Mouse (Mus musculus): ENCODE data around the gene Chrna1. TPM values are rescaled to one million over a fixed set of nuclear protein-coding genes. Genes with fewer than 3 reads are reported as not detected.
"Not testable (repeated sequence)": the region's sequence is repeated elsewhere in the genome, so short reads cannot be mapped to it uniquely, and the experiment has no call there.

The Chrna1 gene
- polyA plus RNA-seq, 1 experiment from 2014 or later, result 0.10 TPM

DNA sequence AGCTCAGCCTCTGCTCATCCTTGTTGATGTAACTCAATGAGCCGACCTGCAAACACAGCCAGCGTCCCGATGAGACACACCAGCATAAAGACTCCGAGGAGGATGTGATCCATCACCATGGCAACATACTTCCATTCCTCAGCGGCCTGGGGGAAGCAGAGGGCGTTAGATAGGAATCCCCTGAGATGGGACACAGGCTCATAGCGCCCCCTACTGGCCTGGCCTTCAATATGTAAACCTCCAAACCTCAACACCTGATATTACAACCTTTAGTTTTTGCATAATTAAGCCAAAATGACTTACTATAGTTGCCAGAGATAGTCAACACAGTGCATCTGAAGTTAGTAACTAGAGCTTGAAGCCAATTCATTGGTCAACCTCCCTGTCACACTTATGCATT, 14.0 kb downstream of the Chrna1 start:
- Histone ChIP-seq H3K27ac (ENCODE audit: low read length) (no peak overlapping the region), H3K27me3 (replicated peaks; ENCODE audit: control insufficient read depth, insufficient read depth, low read length) (0 out of 2 replicates have a peak, but pooled peaks cover 2% of the 10 kb centered on the region), H3K4me1 (ENCODE audit: control insufficient read depth, insufficient read depth, low read length) (peaks cover 8% of the 10 kb centered on the region), H3K4me2 (ENCODE audit: low read depth, low read length) (no peak overlapping the region), H3K4me3 (ENCODE audit: low read length) (no peak overlapping the region), H3K9me3 (ENCODE audit: control insufficient read depth, low read length) (no peaks in the 10 kb centered on the region), H3K36me3 (ENCODE audit: control insufficient read depth, insufficient read depth, low read length) (no peaks in the 10 kb centered on the region), H3K9ac (ENCODE audit: low read depth, low read length) (no peak overlapping the region)
- ATAC-seq, result no peak
- 14% methylated on average over 7 of the region's 7 CpGs for WGBS

DNA sequence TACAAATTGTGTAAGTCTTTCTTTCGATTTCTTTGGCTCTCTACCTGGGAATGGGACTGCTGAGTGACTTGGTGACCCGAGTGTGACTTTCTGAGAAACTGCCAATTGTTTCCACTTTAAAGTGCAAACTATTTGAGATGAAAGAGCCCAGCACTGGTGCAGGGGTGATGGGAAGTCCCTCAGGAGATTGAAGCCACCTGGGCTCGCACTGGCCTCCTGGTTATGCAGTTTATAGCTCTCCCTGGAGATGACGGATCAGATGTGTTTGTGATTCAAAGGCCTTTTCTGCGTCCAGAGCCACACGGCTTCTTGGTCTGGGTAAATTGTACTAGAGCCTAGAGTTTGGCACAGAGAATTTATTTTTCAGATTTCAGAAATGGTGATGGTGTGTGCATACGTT, 16.4 kb downstream of the Chrna1 start:
- Histone ChIP-seq H3K4me1 (ENCODE audit: control insufficient read depth, insufficient read depth, low read length) (peaks cover 8% of the 10 kb centered on the region), H3K4me2 (ENCODE audit: low read depth, low read length) (no peak overlapping the region), H3K27ac (ENCODE audit: low read length) (no peak overlapping the region), H3K9ac (ENCODE audit: low read depth, low read length) (no peak overlapping the region), H3K9me3 (ENCODE audit: control insufficient read depth, low read length) (no peaks in the 10 kb centered on the region), H3K27me3 (replicated peaks; ENCODE audit: control insufficient read depth, insufficient read depth, low read length) (no peaks in the 10 kb centered on the region), H3K4me3 (ENCODE audit: low read length) (no peak overlapping the region), H3K36me3 (ENCODE audit: control insufficient read depth, insufficient read depth, low read length) (no peaks in the 10 kb centered on the region)
- 57% methylated on average over 7 of the region's 7 CpGs for WGBS
- no peak for ATAC-seq

DNA sequence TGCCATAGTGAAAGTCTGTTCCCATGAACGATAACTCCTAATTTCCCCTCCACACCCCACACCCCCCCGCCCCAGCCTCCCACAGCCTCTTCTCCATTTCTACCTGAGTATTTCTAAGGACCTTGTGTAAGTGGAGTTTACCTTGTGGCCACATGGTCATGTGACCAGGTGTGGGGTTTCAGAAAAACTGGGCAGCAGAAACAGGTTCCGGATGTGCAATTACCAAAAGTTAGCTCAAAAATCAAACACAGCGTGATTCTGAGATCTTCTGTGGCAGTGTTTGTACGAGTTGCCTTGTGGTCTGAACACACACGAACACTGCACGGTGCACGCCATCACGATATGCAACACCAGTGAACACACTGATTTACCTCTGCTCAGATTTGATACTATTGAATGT, 17.5 kb downstream of the Chrna1 start:
- peaks cover 8% of the 10 kb centered on the region for H3K4me1 ChIP-seq (ENCODE audit: control insufficient read depth, insufficient read depth, low read length)
- no peaks in the 10 kb centered on the region for H3K9me3 ChIP-seq (ENCODE audit: control insufficient read depth, low read length)
- WGBS, result 89% methylated on average over 9 of the region's 9 CpGs
- H3K9ac ChIP-seq (ENCODE audit: low read depth, low read length), result no peak overlapping the region
- H3K27me3 ChIP-seq (replicated peaks; ENCODE audit: control insufficient read depth, insufficient read depth, low read length), result no peaks in the 10 kb centered on the region
- H3K36me3 ChIP-seq (ENCODE audit: control insufficient read depth, insufficient read depth, low read length), result no peaks in the 10 kb centered on the region
- no peak overlapping the region for H3K4me2 ChIP-seq (ENCODE audit: low read depth, low read length)
- no peak overlapping the region for H3K4me3 ChIP-seq (ENCODE audit: low read length)
- ATAC-seq, result no peak
- no peak overlapping the region for H3K27ac ChIP-seq (ENCODE audit: low read length)

DNA sequence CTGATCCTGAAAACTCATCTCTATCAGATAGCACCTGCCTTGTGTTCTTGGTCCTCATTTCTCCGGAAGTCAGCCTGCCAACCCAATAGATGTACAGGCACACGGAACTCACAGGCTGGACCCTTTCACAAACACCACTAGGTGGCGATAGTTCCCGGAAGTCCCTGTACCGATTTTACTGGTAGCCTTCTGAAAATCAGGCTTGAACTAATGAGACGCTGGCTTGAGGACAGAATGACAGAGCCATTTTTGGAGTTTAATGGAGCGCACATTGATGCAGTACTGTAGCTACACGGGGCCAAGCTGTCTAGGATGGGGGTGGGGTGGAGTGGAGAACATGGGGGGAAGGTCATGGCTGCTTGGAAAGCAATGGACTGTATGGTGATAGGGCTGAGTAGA, 18.5 kb downstream of the Chrna1 start:
- Histone ChIP-seq H3K9ac (ENCODE audit: low read depth, low read length) (no peak overlapping the region), H3K4me2 (ENCODE audit: low read depth, low read length) (peak overlapping the region; percentile 62), H3K27me3 (replicated peaks; ENCODE audit: control insufficient read depth, insufficient read depth, low read length) (no peaks in the 10 kb centered on the region), H3K4me1 (ENCODE audit: control insufficient read depth, insufficient read depth, low read length) (peaks cover 8% of the 10 kb centered on the region), H3K36me3 (ENCODE audit: control insufficient read depth, insufficient read depth, low read length) (no peaks in the 10 kb centered on the region), H3K9me3 (ENCODE audit: control insufficient read depth, low read length) (no peaks in the 10 kb centered on the region), H3K27ac (ENCODE audit: low read length) (no peak overlapping the region), H3K4me3 (ENCODE audit: low read length) (peak overlapping the region; percentile 37)
- WGBS, result 11% methylated on average over 8 of the region's 8 CpGs
- peak; percentile 67 for ATAC-seq

DNA sequence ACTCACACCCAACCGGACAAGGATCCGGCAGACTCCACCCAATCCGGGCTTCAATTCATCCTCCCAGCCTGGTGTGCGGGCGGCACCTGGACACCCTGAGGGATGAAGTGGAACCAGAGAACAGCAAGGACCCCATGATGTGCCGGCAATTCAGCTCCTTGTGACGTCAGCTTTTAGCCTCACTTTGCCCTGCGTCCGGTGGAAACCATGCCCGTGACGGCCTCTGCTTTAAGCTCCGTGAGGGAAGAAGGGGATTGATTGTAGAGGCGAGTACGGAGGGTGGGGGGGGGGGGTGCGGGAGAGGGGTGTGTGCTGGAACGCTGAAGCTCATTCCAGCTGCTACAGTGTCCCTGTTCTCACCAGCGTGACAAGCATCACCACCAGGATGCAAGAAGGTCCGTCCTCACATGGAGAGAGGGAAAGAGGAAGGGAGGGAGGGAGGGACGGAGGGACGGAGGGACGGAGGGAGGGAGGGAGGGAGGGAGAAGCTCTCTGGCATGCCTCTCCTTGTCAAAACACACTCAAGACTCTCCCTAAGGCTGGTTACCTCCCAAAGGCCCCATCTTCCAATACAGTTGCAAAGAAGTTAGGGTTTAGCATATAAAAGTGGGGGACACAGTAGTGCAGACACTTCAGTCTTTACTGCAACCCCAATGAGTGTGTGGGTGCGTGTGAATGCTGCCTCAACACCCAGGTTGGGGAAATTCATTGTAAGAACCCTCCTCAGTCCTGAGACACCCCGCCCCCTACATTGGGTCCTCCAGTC, 19.1 kb downstream of the Chrna1 start:
- no peaks in the 10 kb centered on the region for H3K9me3 ChIP-seq (ENCODE audit: control insufficient read depth, low read length)
- peak overlapping the region; percentile 40; the same call in 1 of the 2 replicates for H3K9ac ChIP-seq (ENCODE audit: low read depth, low read length)
- H3K4me3 ChIP-seq (ENCODE audit: low read length), result peak overlapping the region; percentile 37
- WGBS, result 2% methylated on average over 20 of the region's 23 CpGs
- H3K27ac ChIP-seq (ENCODE audit: low read length), result no peak overlapping the region
- H3K36me3 ChIP-seq (ENCODE audit: control insufficient read depth, insufficient read depth, low read length), result no peaks in the 10 kb centered on the region
- H3K4me1 ChIP-seq (ENCODE audit: control insufficient read depth, insufficient read depth, low read length), result peaks cover 8% of the 10 kb centered on the region
- H3K27me3 ChIP-seq (replicated peaks; ENCODE audit: control insufficient read depth, insufficient read depth, low read length), result no peaks in the 10 kb centered on the region
- peak; percentile 64 for ATAC-seq
- H3K4me2 ChIP-seq (ENCODE audit: low read depth, low read length), result peak overlapping the region; percentile 62

DNA sequence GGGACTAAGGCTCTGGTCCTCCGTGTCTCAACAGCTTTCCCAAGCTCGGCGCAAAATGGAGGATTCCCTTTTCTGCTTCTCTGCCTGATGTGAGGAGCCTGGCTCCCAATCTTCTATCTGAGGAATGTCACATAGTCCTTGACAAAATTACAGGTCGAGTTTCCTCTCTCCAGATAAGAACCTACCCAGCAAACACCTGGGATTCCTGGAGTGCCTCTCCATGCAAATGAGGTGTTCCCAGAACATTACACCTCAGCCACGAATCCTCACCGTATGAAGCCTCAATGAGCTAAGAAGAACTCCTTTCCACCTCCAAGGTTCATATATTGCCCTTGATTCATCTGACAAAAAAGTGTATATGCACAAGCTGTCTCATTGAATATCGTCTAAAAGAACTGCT, 19.7 kb downstream of the Chrna1 start:
- Histone ChIP-seq H3K36me3 (ENCODE audit: control insufficient read depth, insufficient read depth, low read length) (no peaks in the 10 kb centered on the region), H3K4me2 (ENCODE audit: low read depth, low read length) (peak overlapping the region; percentile 62), H3K4me1 (ENCODE audit: control insufficient read depth, insufficient read depth, low read length) (peaks cover 8% of the 10 kb centered on the region), H3K27ac (ENCODE audit: low read length) (no peak overlapping the region), H3K9me3 (ENCODE audit: control insufficient read depth, low read length) (no peaks in the 10 kb centered on the region), H3K27me3 (replicated peaks; ENCODE audit: control insufficient read depth, insufficient read depth, low read length) (no peaks in the 10 kb centered on the region), H3K9ac (ENCODE audit: low read depth, low read length) (0 out of 2 replicates have a peak overlapping the region, but pooled peaks have one; percentile 40), H3K4me3 (ENCODE audit: low read length) (peak overlapping the region; percentile 37)
- ATAC-seq, result no peak
- WGBS, result 46% methylated on average over 7 of the region's 7 CpGs

DNA sequence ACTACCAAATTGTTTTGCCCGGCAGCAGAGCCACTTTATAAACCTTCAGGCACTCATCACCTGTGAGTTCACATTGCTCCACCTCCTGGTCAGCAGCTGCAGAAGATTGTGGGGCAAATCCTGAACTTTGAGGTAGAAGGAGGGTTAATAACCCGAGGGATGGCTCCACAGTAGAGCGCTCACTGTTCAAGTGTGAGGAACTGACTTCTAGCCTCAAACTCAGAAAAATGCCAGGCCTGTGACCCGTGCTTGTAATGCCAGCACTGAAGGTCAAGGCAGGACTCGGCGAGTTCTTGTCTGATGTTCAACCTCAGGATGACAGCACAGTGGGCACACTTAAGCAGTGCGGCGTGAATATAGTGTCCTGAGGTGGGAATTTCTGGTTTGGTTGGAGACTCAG, 22.2 kb downstream of the Chrna1 start:
- no peak for ATAC-seq
- Histone ChIP-seq H3K27ac (ENCODE audit: low read length) (no peak overlapping the region), H3K9ac (ENCODE audit: low read depth, low read length) (no peak overlapping the region), H3K27me3 (replicated peaks; ENCODE audit: control insufficient read depth, insufficient read depth, low read length) (no peaks in the 10 kb centered on the region), H3K9me3 (ENCODE audit: control insufficient read depth, low read length) (no peaks in the 10 kb centered on the region), H3K4me1 (ENCODE audit: control insufficient read depth, insufficient read depth, low read length) (peaks cover 8% of the 10 kb centered on the region), H3K36me3 (ENCODE audit: control insufficient read depth, insufficient read depth, low read length) (no peaks in the 10 kb centered on the region), H3K4me2 (ENCODE audit: low read depth, low read length) (no peak overlapping the region), H3K4me3 (ENCODE audit: low read length) (no peak overlapping the region)
- WGBS, result 81% methylated on average over 8 of the region's 8 CpGs

DNA sequence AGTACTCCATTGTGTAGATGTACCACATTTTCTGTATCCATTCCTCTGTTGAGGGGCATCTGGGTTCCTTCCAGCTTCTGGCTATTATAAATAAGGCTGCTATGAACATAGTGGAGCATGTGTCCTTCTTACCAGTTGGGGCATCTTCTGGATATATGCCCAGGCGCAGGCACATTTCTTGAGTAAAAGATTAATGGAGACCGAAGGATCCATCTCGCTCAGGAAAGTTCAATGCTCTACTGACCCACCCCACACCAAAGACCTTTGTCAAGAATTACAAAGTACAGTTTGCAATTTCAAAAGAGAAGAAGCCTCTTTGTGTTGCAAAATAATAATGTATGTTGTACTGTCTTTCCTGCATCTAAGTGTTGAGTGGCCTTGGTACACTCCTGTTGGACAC, 23.1 kb downstream of the Chrna1 start:
- H3K27me3 ChIP-seq (replicated peaks; ENCODE audit: control insufficient read depth, insufficient read depth, low read length); H3K4me1 ChIP-seq (ENCODE audit: control insufficient read depth, insufficient read depth, low read length); ATAC-seq; H3K9me3 ChIP-seq (ENCODE audit: control insufficient read depth, low read length); H3K27ac ChIP-seq (ENCODE audit: low read length); H3K36me3 ChIP-seq (ENCODE audit: control insufficient read depth, insufficient read depth, low read length); H3K9ac ChIP-seq (ENCODE audit: low read depth, low read length); H3K4me2 ChIP-seq (ENCODE audit: low read depth, low read length); H3K4me3 ChIP-seq (ENCODE audit: low read length): not testable (repeated sequence)
- WGBS, result 96% methylated on average over 3 of the region's 3 CpGs

DNA sequence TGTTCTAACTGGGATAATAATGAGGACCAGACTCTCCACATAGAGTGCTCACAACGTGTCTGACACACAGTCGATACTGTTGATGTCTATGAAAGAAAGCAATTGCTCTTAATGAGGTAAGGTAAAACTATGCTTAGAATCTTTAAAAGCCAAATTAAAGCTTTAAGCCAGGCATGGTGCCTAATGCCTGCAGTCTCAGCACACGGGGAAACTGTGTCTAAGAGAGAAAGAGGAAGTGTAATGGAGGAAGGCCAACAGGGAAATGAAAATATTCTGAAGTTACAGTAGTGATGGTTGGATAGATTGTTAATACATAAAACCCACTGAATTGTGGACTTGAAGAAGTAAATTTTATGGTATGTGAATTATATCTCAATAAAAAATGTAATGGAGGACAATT, 25.7 kb downstream of the Chrna1 start:
- WGBS, result 82% methylated on average over 3 of the region's 3 CpGs
- Histone ChIP-seq H3K27ac (ENCODE audit: low read length) (no peak overlapping the region), H3K4me3 (ENCODE audit: low read length) (no peak overlapping the region), H3K27me3 (replicated peaks; ENCODE audit: control insufficient read depth, insufficient read depth, low read length) (no peaks in the 10 kb centered on the region), H3K9me3 (ENCODE audit: control insufficient read depth, low read length) (no peaks in the 10 kb centered on the region), H3K4me2 (ENCODE audit: low read depth, low read length) (no peak overlapping the region), H3K4me1 (ENCODE audit: control insufficient read depth, insufficient read depth, low read length) (no peaks in the 10 kb centered on the region), H3K36me3 (ENCODE audit: control insufficient read depth, insufficient read depth, low read length) (no peaks in the 10 kb centered on the region), H3K9ac (ENCODE audit: low read depth, low read length) (no peak overlapping the region)
- no peak for ATAC-seq

DNA sequence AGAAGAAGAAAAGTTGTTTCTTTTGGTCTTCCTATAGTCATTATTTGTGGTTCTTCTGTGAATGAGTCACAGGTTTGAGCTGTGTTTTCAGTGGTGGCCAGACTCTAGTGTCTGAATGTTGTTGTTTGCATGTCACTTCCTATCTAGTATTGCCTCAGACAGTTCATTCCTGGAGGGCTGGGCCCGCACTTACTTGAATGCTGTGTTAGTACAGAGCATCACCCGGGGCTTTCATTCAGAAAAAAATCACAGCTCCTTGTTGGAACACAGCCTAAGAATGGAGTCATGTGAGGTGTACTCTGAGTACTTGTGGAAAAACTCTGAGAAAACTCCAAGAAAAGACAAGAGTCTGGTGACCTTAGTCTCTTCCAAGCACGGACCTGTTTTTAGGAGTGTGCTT, 27.2 kb downstream of the Chrna1 start:
- Histone ChIP-seq H3K4me1 (ENCODE audit: control insufficient read depth, insufficient read depth, low read length) (no peaks in the 10 kb centered on the region), H3K9me3 (ENCODE audit: control insufficient read depth, low read length) (no peaks in the 10 kb centered on the region), H3K36me3 (ENCODE audit: control insufficient read depth, insufficient read depth, low read length) (no peaks in the 10 kb centered on the region), H3K27ac (ENCODE audit: low read length) (no peak overlapping the region), H3K27me3 (replicated peaks; ENCODE audit: control insufficient read depth, insufficient read depth, low read length) (no peaks in the 10 kb centered on the region), H3K4me2 (ENCODE audit: low read depth, low read length) (no peak overlapping the region), H3K4me3 (ENCODE audit: low read length) (no peak overlapping the region), H3K9ac (ENCODE audit: low read depth, low read length) (no peak overlapping the region)
- ATAC-seq, result no peak
- 69% methylated on average over 3 of the region's 3 CpGs for WGBS
